Mouse (Mus musculus) G1E (cell line): ENCODE measurements around the gene Gm30083. TPM values are rescaled to one million over a fixed set of nuclear protein-coding genes. Genes with fewer than 3 reads are reported as not detected.

Experiments
- ATAC-seq: 2 replicates; pipeline ENCODE4 v1.8.0; 2016; ENCODE audit warnings: mild to moderate bottlenecking; ENCODE audit not compliant: insufficient number of reproducible peaks, poor library complexity, low FRiP score, severe bottlenecking; ENCODE audit errors: extremely low read depth
- DNase-seq: peaks from one replicate; pipeline ENCODE4 v3.0.0; 2012; ENCODE audit warnings: low spot score
- H3K27me3 ChIP-seq: 2 replicates; pipeline ENCODE4 v1.6.1; 2012; ENCODE audit warnings: mild to moderate bottlenecking, low read length, inconsistent platforms; ENCODE audit not compliant: insufficient read depth
- H3K36me3 ChIP-seq: replicated peaks from 2 replicates; pipeline ENCODE3; 2012; ENCODE audit warnings: mild to moderate bottlenecking, inconsistent platforms
- H3K4me1 ChIP-seq: 2 replicates; pipeline ENCODE4 v1.6.1; 2012; ENCODE audit warnings: low read depth, low read length, inconsistent platforms, mixed read lengths; ENCODE audit not compliant: insufficient read depth
- H3K4me3 ChIP-seq: 2 replicates; pipeline ENCODE4 v1.5.1; 2012; ENCODE audit warnings: low read depth, mild to moderate bottlenecking, inconsistent platforms, low read length, moderate library complexity, mixed read lengths
- H3K9me3 ChIP-seq: replicated peaks from 2 replicates; pipeline ENCODE4 v1.6.1; 2012; ENCODE audit warnings: inconsistent platforms
- CTCF ChIP-seq: IDR thresholded peaks from 2 replicates; pipeline ENCODE4 v1.5.1; 2012; ENCODE audit warnings: low read depth, low read length, inconsistent platforms, mixed read lengths
- GATA1 ChIP-seq: IDR thresholded peaks from 2 replicates; pipeline ENCODE4 v1.6.1; 2012; ENCODE audit warnings: borderline replicate concordance, low read length, inconsistent platforms, mixed read lengths
- GATA2 ChIP-seq: IDR thresholded peaks from 2 replicates; pipeline ENCODE4 v1.6.1; 2012; ENCODE audit warnings: low read depth, low read length, inconsistent platforms, borderline replicate concordance
- POLR2AphosphoS5 ChIP-seq: IDR thresholded peaks from 2 replicates; pipeline ENCODE4 v1.6.1; 2012; ENCODE audit warnings: low read depth, low read length, inconsistent platforms; ENCODE audit not compliant: insufficient replicate concordance
- TAL1 ChIP-seq: conservative IDR thresholded peaks from 2 replicates; pipeline ENCODE4 v1.6.1; 2012; ENCODE audit warnings: low read depth, low read length, inconsistent platforms, mixed read lengths
- polyA plus RNA-seq: library from polyadenylated mRNA; stranded (reverse); fragments of >175 nt; gene quantifications from 2 replicates; pipeline ENCODE4 v1.2.3, GENCODE M21; 2012
- total RNA-seq, 2 experiments: library from RNA; stranded (forward) in 1 of 2; stranded (reverse) in 1 of 2; fragments of 200-1000 nt in 1 of 2; fragments of >200 nt in 1 of 2; fragmentation: Nextera tagmentation in 1 of 2; gene quantifications; 2 replicates each; pipeline ENCODE4 v1.2.3; 2014 to 2017

Gene Gm30083
- total and polyA plus RNA-seq, 3 experiments = not detected

DNA sequence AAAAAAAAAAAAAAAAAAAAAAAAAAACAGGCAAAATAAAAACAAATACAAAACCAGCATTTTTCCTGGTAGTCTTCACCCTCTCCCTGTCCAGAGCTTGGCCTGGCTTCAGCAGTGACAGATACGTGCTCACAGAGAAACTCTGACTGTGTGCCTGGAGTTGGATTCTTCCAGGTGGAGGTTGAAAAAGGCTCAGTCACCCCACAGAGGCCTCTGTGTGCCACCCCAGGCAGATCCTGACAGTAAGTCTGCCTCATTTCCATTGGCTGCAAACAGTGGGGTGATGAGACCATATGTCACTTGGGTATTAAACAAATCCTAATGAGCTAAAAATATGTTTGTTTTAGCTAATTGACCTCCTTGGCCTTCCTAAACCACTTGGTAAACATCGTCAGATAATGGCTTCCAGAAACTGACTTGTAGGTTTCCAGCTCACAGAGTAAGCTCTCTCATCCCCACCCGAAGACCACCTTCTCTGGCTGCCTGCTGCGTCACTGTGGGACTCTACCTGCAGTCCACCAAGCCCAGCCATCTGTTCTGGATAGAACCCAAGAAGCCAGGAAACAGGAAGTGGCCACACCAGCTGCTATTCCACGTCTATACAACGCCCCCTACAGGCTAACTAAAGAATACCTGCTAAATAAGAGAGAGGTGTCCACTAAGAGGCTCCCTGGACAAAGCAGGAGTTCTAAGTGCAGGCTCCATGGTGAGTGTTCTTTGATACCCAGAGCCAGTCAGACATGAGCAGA, 62.6 kb downstream of the Gm30083 start:
- peaks cover 68% of the 10 kb centered on the region for H3K9me3 ChIP-seq
- no peaks in the 10 kb centered on the region for H3K4me1 ChIP-seq
- ATAC-seq = no peak
- no peak for TF ChIP-seq CTCF
- TF ChIP-seq POLR2AphosphoS5 = no peak
- no peak for TF ChIP-seq GATA2
- no peak for TF ChIP-seq TAL1
- TF ChIP-seq GATA1 = no peak
- no peak overlapping the region for H3K4me3 ChIP-seq
- no peak for DNase-seq
- no peaks in the 10 kb centered on the region for H3K36me3 ChIP-seq
- H3K27me3 ChIP-seq = no peaks in the 10 kb centered on the region; the same call in 1 of the 2 replicates

DNA sequence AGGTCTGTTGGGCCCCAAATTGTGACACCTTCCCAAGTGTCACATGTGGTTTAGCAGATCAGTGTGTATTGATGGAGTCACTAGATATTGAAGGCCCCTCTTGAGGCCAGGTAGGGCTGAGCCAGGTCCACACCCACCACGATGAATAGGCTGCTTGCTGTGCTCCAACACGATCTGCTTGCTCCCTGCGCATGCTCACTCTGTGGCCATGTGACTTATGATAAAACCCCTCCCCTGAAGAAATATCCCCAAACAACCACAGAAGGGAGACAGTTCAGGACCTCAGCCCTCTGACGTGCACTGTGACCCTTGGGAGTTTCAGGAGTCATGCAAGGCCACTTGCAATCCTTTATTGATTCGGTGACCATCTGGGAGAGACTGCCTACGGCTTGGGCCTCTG, 68.9 kb downstream of the Gm30083 start:
- peaks cover 64% of the 10 kb centered on the region for H3K9me3 ChIP-seq

DNA sequence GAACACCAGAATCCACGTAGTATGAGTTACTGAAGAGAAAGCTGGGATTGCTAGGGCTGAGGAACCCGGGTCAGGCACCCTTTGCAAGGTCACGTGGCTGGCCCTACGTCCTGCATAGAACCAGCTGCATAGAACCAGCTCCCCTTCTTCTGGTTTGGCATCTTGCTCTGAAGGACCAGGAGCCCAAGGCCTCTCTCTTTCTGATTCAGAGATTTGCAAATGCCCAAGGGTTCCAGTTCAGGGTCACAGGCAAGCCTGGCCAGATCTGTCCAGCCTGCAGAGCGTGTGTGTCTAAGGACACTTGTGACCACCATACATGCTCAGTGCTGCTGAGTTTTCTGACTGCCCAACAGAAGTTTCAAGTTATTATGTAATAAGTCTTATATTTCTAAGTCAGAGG, 72.8 kb downstream of the Gm30083 start:
- no peak for DNase-seq
- Histone ChIP-seq H3K27me3 (no peaks in the 10 kb centered on the region), H3K36me3 (no peaks in the 10 kb centered on the region), H3K4me3 (no peak overlapping the region), H3K4me1 (no peaks in the 10 kb centered on the region), H3K9me3 (peaks cover 73% of the 10 kb centered on the region)
- TF ChIP-seq TAL1 (no peak), POLR2AphosphoS5 (no peak), GATA1 (no peak), GATA2 (no peak)
- no peak for ATAC-seq

More for the DNA sequence above, 68.9 kb downstream of the Gm30083 start:
- Histone ChIP-seq H3K4me1 (no peaks in the 10 kb centered on the region), H3K4me3 (no peak overlapping the region), H3K36me3 (no peaks in the 10 kb centered on the region), H3K27me3 (no peaks in the 10 kb centered on the region)
- TF ChIP-seq TAL1 (no peak), GATA1 (no peak), GATA2 (no peak), CTCF (no peak), POLR2AphosphoS5 (no peak)
- no peak for DNase-seq
- no peak for ATAC-seq

DNA sequence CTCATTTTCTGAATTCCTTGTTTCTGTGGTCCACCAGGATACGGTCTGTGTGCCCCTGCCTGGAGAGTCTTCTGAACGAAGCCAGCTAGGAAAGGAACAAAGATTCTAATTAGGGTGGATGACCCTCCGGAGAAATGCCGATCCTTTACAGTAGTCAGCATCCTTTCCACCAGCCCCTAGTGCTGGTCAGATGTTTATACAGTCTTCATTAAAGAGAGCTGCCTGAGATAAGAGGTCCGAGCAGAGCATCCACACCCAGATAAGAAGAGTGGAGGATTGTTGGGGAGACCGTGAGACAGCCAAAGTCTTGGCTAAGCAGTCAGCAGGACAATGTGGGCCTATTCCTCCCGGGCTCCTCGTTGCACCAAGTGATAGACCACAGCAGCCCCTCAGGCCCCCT, 74.2 kb downstream of the Gm30083 start, which contains the start of gene Gdf2:
Gene Gdf2, plus strand, starts transcription at position 301 of the 400 bp plus-strand sequence.
- H3K27me3 ChIP-seq = no peaks in the 10 kb centered on the region
- TF ChIP-seq CTCF = no peak
- no peak for TF ChIP-seq POLR2AphosphoS5
- no peak for TF ChIP-seq GATA1
- TF ChIP-seq TAL1 = no peak
- no peak for TF ChIP-seq GATA2
- H3K4me1 ChIP-seq = no peaks in the 10 kb centered on the region
- no peak within 1 kb of the TSS for H3K4me3 ChIP-seq
- H3K36me3 ChIP-seq = no peaks in the 10 kb centered on the region
- ATAC-seq = no peak
- H3K9me3 ChIP-seq = peaks cover 69% of the 10 kb centered on the region
- DNase-seq = no peak

DNA sequence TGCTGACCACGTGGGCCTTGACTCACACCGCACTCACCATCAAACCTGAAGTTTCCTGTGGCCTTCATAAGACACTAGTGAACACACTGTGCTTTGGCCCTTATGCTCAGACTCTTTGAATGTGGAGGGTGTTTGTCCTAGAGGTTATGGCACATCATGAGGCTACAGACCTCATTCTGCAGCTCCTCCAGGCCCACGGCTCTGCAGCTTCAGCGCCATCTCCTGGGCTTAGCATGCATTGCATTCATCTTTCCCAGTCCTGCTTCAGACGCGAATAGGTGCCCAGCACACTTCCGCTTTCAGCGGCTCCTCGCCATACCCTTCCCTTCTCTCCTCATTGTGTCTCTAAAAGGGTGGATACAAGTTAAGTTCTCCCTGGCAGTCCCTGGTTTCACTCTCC, 75.9 kb downstream of the Gm30083 start:
- Histone ChIP-seq H3K9me3 (peaks cover 66% of the 10 kb centered on the region), H3K4me3 (no peak overlapping the region), H3K4me1 (no peaks in the 10 kb centered on the region), H3K27me3 (no peaks in the 10 kb centered on the region), H3K36me3 (no peaks in the 10 kb centered on the region)
- TF ChIP-seq TAL1 = no peak
- no peak for TF ChIP-seq POLR2AphosphoS5
- TF ChIP-seq CTCF = no peak
- TF ChIP-seq GATA2 = no peak
- TF ChIP-seq GATA1 = no peak
- ATAC-seq = no peak
- no peak for DNase-seq

Other genes with a start within 250 kb of the Gm30083 start
- not detected in 2 replicates for gene Gdf10, start 91.6 kb downstream of the Gm30083 start, total RNA-seq (2014; fragmentation: Nextera tagmentation)
- gene Gdf10, start 91.6 kb downstream of the Gm30083 start, total RNA-seq (2017) = 0.06 and 0.11 TPM in 2 replicates
- gene Gdf10, start 91.6 kb downstream of the Gm30083 start, polyA plus RNA-seq = not detected in 2 replicates
- gene Gdf2, start 74.1 kb downstream of the Gm30083 start, total RNA-seq (2014; fragmentation: Nextera tagmentation) = not detected in 2 replicates
- gene Gdf2, start 74.1 kb downstream of the Gm30083 start, total RNA-seq (2017) = 0.12 and 0.16 TPM in 2 replicates
- not detected in 2 replicates for gene Gdf2, start 74.1 kb downstream of the Gm30083 start, polyA plus RNA-seq
- gene Rbp3, start 61.2 kb downstream of the Gm30083 start, total RNA-seq (2014; fragmentation: Nextera tagmentation) = not detected in 2 replicates
- gene Rbp3, start 61.2 kb downstream of the Gm30083 start, total RNA-seq (2017) = 0.11 TPM in 1 of 2 replicates, not detected in the other
- gene Rbp3, start 61.2 kb downstream of the Gm30083 start, polyA plus RNA-seq = not detected in 2 replicates
- gene Zfp488, start 36.4 kb downstream of the Gm30083 start, total RNA-seq (2014; fragmentation: Nextera tagmentation) = not detected in 2 replicates
- 0.05 TPM in 1 of 2 replicates, not detected in the other for gene Zfp488, start 36.4 kb downstream of the Gm30083 start, total RNA-seq (2017)
- gene Zfp488, start 36.4 kb downstream of the Gm30083 start, polyA plus RNA-seq = not detected in 2 replicates
- not detected in 2 replicates for gene Gm5460, start 1.6 kb upstream of the Gm30083 start, total RNA-seq (2014; fragmentation: Nextera tagmentation)
- 0.17 TPM in 1 of 2 replicates, not detected in the other for gene Gm5460, start 1.6 kb upstream of the Gm30083 start, total RNA-seq (2017)
- not detected in 2 replicates for gene Gm5460, start 1.6 kb upstream of the Gm30083 start, polyA plus RNA-seq
- not detected in 2 replicates for gene Antxrl, start 37.5 kb upstream of the Gm30083 start, total RNA-seq (2014; fragmentation: Nextera tagmentation)
- 0.11 and 0.17 TPM in 2 replicates for gene Antxrl, start 37.5 kb upstream of the Gm30083 start, total RNA-seq (2017)
- not detected in 2 replicates for gene Antxrl, start 37.5 kb upstream of the Gm30083 start, polyA plus RNA-seq
- gene Anxa8, start 70.8 kb upstream of the Gm30083 start, total RNA-seq (2014; fragmentation: Nextera tagmentation) = not detected in 2 replicates
- gene Anxa8, start 70.8 kb upstream of the Gm30083 start, total RNA-seq (2017) = not detected in 2 replicates
- gene Anxa8, start 70.8 kb upstream of the Gm30083 start, polyA plus RNA-seq = not detected in 2 replicates
- not detected in 2 replicates for gene A630023A22Rik, start 87.6 kb upstream of the Gm30083 start, total RNA-seq (2014; fragmentation: Nextera tagmentation)
- gene A630023A22Rik, start 87.6 kb upstream of the Gm30083 start, total RNA-seq (2017) = 0.11 TPM in 1 of 2 replicates, not detected in the other
- not detected in 2 replicates for gene A630023A22Rik, start 87.6 kb upstream of the Gm30083 start, polyA plus RNA-seq
- not detected in 2 replicates for gene Npy4r, start 137.3 kb upstream of the Gm30083 start, total RNA-seq (2014; fragmentation: Nextera tagmentation)
- gene Npy4r, start 137.3 kb upstream of the Gm30083 start, total RNA-seq (2017) = 0.06 and 0.11 TPM in 2 replicates
- not detected in 2 replicates for gene Npy4r, start 137.3 kb upstream of the Gm30083 start, polyA plus RNA-seq
- not detected in 2 replicates for gene Gprin2, start 186.5 kb upstream of the Gm30083 start, total RNA-seq (2014; fragmentation: Nextera tagmentation)
- under 0.01 and 0.05 TPM in 2 replicates for gene Gprin2, start 186.5 kb upstream of the Gm30083 start, total RNA-seq (2017)
- gene Gprin2, start 186.5 kb upstream of the Gm30083 start, polyA plus RNA-seq = not detected in 2 replicates
- gene Syt15, start 204.4 kb upstream of the Gm30083 start, total RNA-seq (2014; fragmentation: Nextera tagmentation) = not detected in 2 replicates
- 0.11 TPM in 1 of 2 replicates, not detected in the other for gene Syt15, start 204.4 kb upstream of the Gm30083 start, total RNA-seq (2017)
- not detected in 2 replicates for gene Syt15, start 204.4 kb upstream of the Gm30083 start, polyA plus RNA-seq